Mouse (Mus musculus) liver, embryonic 11.5 days (tissue): ENCODE data around the gene Vamp2. TPM values are rescaled to one million over a fixed set of nuclear protein-coding genes. Genes with fewer than 3 reads are reported as not detected.

Experiments
- ATAC-seq: fragments of 200-750 bp; cut with Nextera tagmentation; replicated peaks from 2 replicates; pipeline ENCODE4 v1.8.0; 2017; ENCODE audit warnings: moderate number of reproducible peaks, mild to moderate bottlenecking, moderate TSS enrichment, moderate library complexity; ENCODE audit not compliant: low FRiP score
- DNase-seq: peaks from one replicate; pipeline ENCODE4 v3.0.0-alpha.2; 2017; ENCODE audit warnings: low spot score
- H3K27ac ChIP-seq: fragments of 300-500 bp; sonication (generic); 2 replicates; pipeline ENCODE4 v1.5.1; 2014; ENCODE audit warnings: mild to moderate bottlenecking, low read depth, low read length, control low read depth
- H3K27me3 ChIP-seq: fragments of 300-500 bp; sonication (generic); replicated peaks from 2 replicates; pipeline ENCODE4 v1.6.1; 2014; ENCODE audit warnings: low read length, mixed read lengths; ENCODE audit not compliant: control insufficient read depth, insufficient read depth
- H3K36me3 ChIP-seq: fragments of 300-500 bp; sonication (generic); 2 replicates; pipeline ENCODE4 v1.6.1; 2014; ENCODE audit warnings: mild to moderate bottlenecking, low read length, moderate library complexity, mixed read lengths; ENCODE audit not compliant: control insufficient read depth, insufficient read depth
- H3K4me1 ChIP-seq: fragments of 300-500 bp; sonication (generic); replicated peaks from 2 replicates; pipeline ENCODE4 v1.6.1; 2014; ENCODE audit warnings: low read length, mixed read lengths; ENCODE audit not compliant: control insufficient read depth, insufficient read depth
- H3K4me2 ChIP-seq: fragments of 300-500 bp; sonication (generic); 2 replicates; pipeline ENCODE4 v1.6.1; 2014; ENCODE audit warnings: mild to moderate bottlenecking, control low read depth, moderate library complexity
- H3K4me3 ChIP-seq: fragments of 300-500 bp; sonication (generic); 2 replicates; pipeline ENCODE4 v1.5.1; 2014; ENCODE audit warnings: low read depth, low read length, control low read depth
- H3K9ac ChIP-seq: fragments of 300-500 bp; sonication (generic); 2 replicates; pipeline ENCODE4 v1.6.1; 2014; ENCODE audit warnings: low read depth, low read length, control low read depth
- H3K9me3 ChIP-seq: fragments of 300-500 bp; sonication (generic); 2 replicates; pipeline ENCODE4 v1.6.1; 2016; ENCODE audit warnings: low read length, inconsistent platforms, mixed read lengths; ENCODE audit not compliant: control insufficient read depth
- WGBS: fragments of 180-500 bp; shearing (Covaris S2); extraction: QIAGEN DNeasy Blood & Tissue Kit; methylation state at CpG from one replicate; pipeline ENCODE4 v1.1.7; 2014; 5-methylcytosine and 5-hydroxymethylcytosine counted together
- polyA plus RNA-seq: library from polyadenylated mRNA; unstranded; fragments of >200 nt; fragmentation: Nextera tagmentation; extraction: Ambion mirVana; gene quantifications from 2 replicates; pipeline ENCODE4 v1.2.1, GENCODE M21; 2014

The Vamp2 gene
- polyA plus RNA-seq, 1 experiment from 2014 or later = 56.0 TPM

DNA sequence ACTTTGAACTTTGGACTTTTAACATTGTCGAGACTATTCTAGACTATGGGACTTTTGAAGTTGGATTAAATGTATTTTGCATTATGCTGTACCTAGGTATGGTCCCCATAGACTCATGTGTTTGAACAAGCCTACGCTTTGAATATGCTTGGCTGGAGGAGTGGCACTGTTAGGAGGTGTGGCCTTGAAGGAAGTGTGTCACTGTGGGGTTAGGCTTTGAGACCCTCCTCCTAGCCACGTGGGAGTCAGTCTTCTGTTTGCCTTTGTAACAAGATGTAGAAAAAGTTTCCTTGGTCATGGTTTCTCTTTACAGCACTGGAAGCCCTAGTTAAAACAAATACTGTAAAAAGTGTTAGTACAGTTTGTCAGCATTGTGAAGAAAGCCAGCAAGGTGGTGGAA lies 34.4 kb upstream of the Vamp2 start:
- Histone ChIP-seq H3K4me1 (peaks cover 12% of the 10 kb centered on the region), H3K27ac (no peak overlapping the region), H3K36me3 (peaks cover 27% of the 10 kb centered on the region; the same call in 1 of the 2 replicates), H3K4me2 (no peak overlapping the region), H3K9me3 (no peaks in the 10 kb centered on the region), H3K9ac (no peak overlapping the region), H3K27me3 (no peaks in the 10 kb centered on the region), H3K4me3 (no peak overlapping the region)
- no peak for DNase-seq
- WGBS = 68% methylated on average over 3 of the region's 3 CpGs
- ATAC-seq = no peak

DNA sequence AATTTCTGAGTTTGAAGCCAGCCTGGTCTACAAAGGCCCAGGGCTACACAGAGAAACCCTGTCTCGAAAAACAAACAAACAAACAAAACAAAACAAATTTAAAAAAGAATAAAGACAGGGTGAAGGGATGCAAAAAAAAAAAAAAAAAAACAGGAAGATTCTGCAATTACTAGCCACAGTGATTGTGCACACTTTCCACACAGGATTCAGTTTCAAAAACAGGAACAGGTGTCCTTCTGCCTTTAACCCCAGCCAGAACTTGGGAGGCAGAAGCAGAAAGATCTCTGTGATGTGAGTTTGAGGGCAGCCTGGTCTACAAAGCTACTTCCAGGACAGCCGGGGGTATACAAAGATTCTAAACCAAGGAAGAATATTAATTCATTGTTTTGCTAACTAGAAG lies 30.0 kb upstream of the Vamp2 start:
- H3K27ac ChIP-seq = peak overlapping the region; percentile 52; the same call in 1 of the 2 replicates
- H3K4me3 ChIP-seq = peak overlapping the region; percentile 70
- no peaks in the 10 kb centered on the region for H3K27me3 ChIP-seq
- peaks cover 2% of the 10 kb centered on the region; the same call in 1 of the 2 replicates for H3K36me3 ChIP-seq
- H3K9me3 ChIP-seq = no peaks in the 10 kb centered on the region
- ATAC-seq = no peak
- WGBS = 66% methylated on average over 2 of the region's 2 CpGs
- H3K4me2 ChIP-seq = peak overlapping the region; percentile 98
- peak overlapping the region; percentile 62 for H3K9ac ChIP-seq
- DNase-seq = no peak
- peaks cover 22% of the 10 kb centered on the region for H3K4me1 ChIP-seq

GRCm38 (mm10) chr11:69058729-69059356 lies 29.4 kb upstream of the Vamp2 start:
- Histone ChIP-seq H3K9me3 (no peaks in the 10 kb centered on the region), H3K4me2 (peak overlapping the region; percentile 98)
- WGBS = 1% methylated on average over 19 of the region's 19 CpGs

DNA sequence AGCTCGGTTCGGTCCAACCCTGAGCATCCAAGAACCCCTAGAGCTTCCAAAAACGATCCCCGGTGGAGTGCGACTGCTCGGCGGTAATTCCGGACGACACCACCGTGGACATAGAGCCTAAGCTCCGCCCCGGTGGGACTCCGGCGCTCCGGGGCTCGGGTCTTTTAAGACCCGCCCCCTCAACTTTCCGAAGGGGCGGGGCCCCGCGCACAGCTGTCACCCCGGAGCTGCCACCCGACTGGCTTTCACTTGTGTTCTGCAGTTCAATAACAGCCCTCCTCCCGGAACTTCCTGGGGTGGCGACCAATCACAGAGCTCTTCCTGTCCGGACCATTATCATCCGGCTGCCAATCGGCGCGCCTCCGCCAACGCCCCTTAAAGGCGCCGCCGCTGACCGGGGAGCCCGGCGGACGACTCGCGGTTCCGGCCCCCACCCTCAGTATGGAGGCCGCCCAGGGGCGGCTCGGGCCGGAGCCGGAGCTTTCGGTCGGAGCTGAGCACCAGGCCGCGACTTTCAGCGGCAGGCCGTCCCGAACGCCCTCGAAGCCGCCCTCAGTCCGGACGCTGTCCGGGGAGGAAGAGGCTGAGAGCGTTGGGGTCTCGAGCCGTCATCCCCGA lies 28.8 kb upstream of the Vamp2 start, which contains the start of gene Borcs6:
Gene Borcs6 (plus strand): TSS at position 361 of the 618 bp plus-strand sequence.
- Histone ChIP-seq H3K36me3 (no peaks in the 10 kb centered on the region), H3K4me3 (peak within 1 kb of the TSS; percentile 70), H3K27ac (peak within 1 kb of the TSS; percentile 52), H3K9ac (peak within 1 kb of the TSS; percentile 68), H3K4me1 (peaks cover 28% of the 10 kb centered on the region), H3K4me2 (peak within 1 kb of the TSS; percentile 98), H3K9me3 (no peaks in the 10 kb centered on the region), H3K27me3 (no peaks in the 10 kb centered on the region)
- ATAC-seq (peak; percentile 85), DNase-seq (peak; percentile 90)
- WGBS = under 1% methylated on average over 64 of the region's 64 CpGs

More at GRCm38 (mm10) chr11:69058729-69059356, 29.4 kb upstream of the Vamp2 start:
- Histone ChIP-seq H3K4me1 (peaks cover 22% of the 10 kb centered on the region), H3K27ac (peak overlapping the region; percentile 52), H3K4me3 (peak overlapping the region; percentile 70), H3K27me3 (no peaks in the 10 kb centered on the region), H3K36me3 (no peaks in the 10 kb centered on the region), H3K9ac (peak overlapping the region; percentile 62)
- ATAC-seq (no peak), DNase-seq (no peak)

DNA sequence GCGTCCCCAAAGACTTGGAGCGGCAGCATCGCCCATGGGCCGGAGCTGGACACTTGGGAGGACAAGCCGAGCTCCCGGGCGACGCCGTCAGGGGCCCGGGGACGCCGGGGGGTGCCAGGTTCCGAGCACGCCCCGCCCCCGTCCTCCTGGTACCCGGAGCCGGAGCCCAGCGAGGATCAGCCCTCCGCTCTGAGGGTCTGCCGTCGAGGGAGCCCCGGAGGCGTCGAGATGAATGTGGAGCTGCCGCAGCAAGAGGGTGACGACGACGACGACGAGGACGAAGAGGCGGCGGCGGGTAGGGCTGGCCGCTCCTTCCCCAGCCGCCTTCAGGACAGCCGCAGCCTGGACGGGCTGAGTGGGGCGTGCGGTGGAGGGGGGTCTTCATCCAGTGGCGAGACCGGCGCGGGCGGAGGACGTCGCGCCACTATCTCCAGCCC lies 28.3 kb upstream of the Vamp2 start:
- H3K4me3 ChIP-seq = peak overlapping the region; percentile 70
- under 1% methylated on average over 49 of the region's 49 CpGs for WGBS
- no peaks in the 10 kb centered on the region for H3K36me3 ChIP-seq
- peak overlapping the region; percentile 68 for H3K9ac ChIP-seq
- no peaks in the 10 kb centered on the region for H3K27me3 ChIP-seq
- DNase-seq = no peak
- no peaks in the 10 kb centered on the region for H3K9me3 ChIP-seq
- peak overlapping the region; percentile 98 for H3K4me2 ChIP-seq
- H3K27ac ChIP-seq = peak overlapping the region; percentile 52
- peaks cover 28% of the 10 kb centered on the region for H3K4me1 ChIP-seq
- 0 out of 2 replicates have a peak, but pooled peaks have one; percentile 1 for ATAC-seq

DNA sequence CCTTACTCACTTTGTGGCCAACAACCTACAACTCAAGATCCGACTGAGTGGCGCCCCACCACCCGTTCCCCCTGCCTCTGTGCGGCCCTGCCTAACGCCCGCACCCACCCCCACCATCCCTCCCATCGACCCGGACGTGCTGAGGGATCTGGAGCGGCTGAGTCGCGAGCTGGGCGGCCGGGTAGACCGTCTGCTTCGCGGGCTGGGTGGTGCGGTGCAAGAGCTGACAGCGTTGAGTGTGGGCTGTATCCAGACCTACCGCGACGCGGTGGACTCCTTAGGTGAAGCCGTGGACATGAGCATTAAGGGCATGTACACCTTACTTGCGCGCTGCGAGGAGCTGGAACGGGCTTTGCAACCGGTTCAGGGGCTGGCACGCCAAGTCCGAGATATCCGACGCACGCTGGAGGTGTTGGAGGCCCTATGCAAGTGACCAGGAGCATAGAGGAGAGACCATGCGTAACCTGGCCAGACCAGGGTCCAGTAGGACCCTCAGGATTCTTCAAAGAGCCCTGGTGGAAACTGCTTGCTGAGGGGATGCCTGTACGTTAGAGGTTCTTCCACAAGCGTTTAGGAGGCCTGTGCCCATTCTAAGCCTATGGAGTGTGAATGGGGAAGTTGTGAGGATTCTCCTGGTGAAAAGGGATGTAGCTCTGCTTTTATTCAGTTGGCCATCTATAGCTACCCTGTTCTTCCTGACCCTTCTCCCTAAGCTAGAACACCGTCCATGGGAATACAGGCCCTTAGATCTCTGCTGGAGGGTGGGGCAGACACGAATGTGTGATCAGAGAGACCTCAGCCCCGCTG lies 27.6 kb upstream of the Vamp2 start:
- peak; percentile 53 for DNase-seq
- H3K9me3 ChIP-seq = no peaks in the 10 kb centered on the region
- no peaks in the 10 kb centered on the region for H3K36me3 ChIP-seq
- ATAC-seq = no peak; the same call in 1 of the 2 replicates
- H3K4me3 ChIP-seq = peak overlapping the region; percentile 70
- H3K9ac ChIP-seq = peak overlapping the region; percentile 68
- peak overlapping the region; percentile 98 for H3K4me2 ChIP-seq
- no peaks in the 10 kb centered on the region for H3K27me3 ChIP-seq
- WGBS = 2% methylated on average over 40 of the region's 40 CpGs
- H3K27ac ChIP-seq = peak overlapping the region; percentile 52
- H3K4me1 ChIP-seq = peaks cover 28% of the 10 kb centered on the region

DNA sequence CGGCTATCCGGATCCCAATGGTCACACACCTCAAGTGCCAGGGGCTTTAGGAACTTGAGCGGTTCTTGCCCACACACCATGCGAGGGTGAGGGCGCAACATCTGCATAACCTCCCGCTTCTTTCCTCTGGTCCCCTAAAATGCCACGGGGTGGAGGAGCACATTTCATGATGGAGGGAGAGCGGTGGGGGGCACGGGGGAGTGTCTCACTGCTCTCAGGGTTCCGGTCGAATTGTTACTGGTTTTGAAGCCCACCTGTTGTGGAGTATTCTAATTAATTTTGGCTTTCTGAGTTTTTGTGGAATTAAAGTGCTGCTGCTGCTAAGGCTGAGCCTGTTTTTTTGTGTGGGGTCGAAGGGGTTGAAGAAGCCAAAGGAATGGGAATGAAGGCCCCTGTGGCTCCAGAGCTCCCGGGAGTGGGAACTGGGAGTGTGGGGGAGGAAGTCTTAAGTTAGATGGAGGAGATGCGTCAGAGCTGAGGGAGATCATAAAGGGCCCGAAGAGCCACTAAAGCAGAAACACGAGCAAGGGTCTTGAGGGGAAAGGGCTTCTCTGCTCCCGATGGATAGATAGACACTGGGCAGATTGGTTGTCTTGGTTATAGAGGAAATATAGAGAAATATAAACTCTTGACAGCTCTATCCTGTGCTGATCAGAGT lies 26.9 kb upstream of the Vamp2 start:
- Histone ChIP-seq H3K4me3 (peak overlapping the region; percentile 70), H3K9ac (peak overlapping the region; percentile 68), H3K27me3 (no peaks in the 10 kb centered on the region), H3K4me1 (peaks cover 32% of the 10 kb centered on the region), H3K9me3 (no peaks in the 10 kb centered on the region), H3K36me3 (no peaks in the 10 kb centered on the region), H3K4me2 (peak overlapping the region; percentile 98), H3K27ac (no peak overlapping the region)
- WGBS = 20% methylated on average over 17 of the region's 17 CpGs
- DNase-seq (no peak), ATAC-seq (no peak)

GRCm38 (mm10) chr11:69062194-69062760 lies 26.0 kb upstream of the Vamp2 start:
- no peaks in the 10 kb centered on the region for H3K9me3 ChIP-seq
- peak overlapping the region; percentile 70 for H3K4me3 ChIP-seq
- H3K4me1 ChIP-seq = peaks cover 39% of the 10 kb centered on the region
- H3K27ac ChIP-seq = peak overlapping the region; percentile 4; the same call in 1 of the 2 replicates
- no peak for ATAC-seq
- WGBS = under 1% methylated on average over 17 of the region's 17 CpGs
- no peaks in the 10 kb centered on the region for H3K27me3 ChIP-seq
- H3K9ac ChIP-seq = peak overlapping the region; percentile 61; the same call in 1 of the 2 replicates
- peak; percentile 74 for DNase-seq
- no peaks in the 10 kb centered on the region for H3K36me3 ChIP-seq
- peak overlapping the region; percentile 98 for H3K4me2 ChIP-seq
